Mouse (Mus musculus): ENCODE data around the gene Agtr1a.

Gene Agtr1a

DNA sequence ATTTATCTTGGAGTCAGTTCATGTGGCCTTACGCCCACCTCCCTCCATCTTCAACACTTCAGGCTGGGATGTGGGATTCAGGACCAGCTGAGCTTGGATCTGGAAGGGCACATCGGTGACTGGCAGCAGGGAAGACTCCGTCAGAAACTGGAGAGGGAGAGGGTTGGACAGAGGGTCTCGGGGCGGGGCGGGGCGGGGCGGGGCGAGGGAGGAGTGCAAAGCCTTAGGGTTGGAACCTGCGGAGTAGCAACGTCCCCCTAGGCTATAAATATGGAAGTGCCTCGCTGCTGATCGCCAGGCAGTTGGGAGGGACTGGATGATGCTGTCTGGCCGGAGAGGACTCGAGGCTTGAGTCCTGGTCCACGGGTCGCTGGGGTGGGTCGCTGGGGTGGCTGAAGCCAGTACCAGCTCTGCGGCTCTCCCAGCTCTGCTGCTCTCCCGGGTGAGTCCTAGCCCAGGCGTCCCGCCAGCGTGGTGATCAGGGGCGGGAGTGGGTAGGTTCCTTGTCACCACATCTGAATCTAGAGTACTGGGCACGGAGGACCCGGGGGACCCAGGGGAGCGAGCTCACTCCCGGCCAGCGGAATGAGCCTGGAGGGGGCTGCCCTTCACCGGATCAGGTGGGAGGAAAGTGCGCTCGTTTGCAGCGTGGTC is at the start of gene Agtr1a:
Gene Agtr1a (plus strand): TSS at position 294 of the 654 bp plus-strand sequence.
- peak; percentile 21 to 33 for DNase-seq

- no peak for DNase-seq
Observed at GRCm38 (mm10) chr13:30310221-30310620, 26.0 kb upstream of the Agtr1a start.

DNA sequence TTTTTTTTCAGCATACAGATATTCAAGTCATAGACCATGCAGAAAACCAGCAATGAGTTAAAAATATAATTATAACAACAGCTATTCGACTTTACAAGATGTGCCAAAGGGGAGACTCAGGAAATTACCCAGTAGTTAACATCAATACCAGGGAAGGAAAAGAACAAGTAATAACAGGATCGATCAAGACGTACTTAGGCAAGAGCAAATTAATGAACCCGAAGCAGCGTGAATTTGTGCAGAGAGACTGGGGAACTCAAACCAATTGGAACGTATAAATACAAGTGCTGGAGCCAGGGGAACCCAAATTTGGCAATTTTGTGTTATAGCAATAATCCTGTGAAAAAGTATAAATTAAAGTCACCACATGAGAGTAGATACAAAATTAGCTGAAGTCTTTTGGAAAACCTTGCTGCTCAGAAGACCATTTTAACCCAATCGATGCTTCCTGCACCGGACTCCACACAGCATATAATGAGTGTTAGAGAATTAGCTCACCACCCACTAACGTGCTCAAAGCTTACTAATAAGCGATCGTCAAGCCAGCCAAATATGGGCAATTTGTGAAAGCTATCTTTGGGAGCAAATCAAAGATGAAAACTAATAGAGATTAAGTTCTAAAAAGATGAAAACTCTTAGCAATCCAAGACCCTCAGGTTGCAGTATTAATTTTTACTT is 11.4 kb upstream of the Agtr1a start:
- no peak for DNase-seq

- no peak for DNase-seq
Observed at GRCm38 (mm10) chr13:30331061-30331460, 5.2 kb upstream of the Agtr1a start.

DNA sequence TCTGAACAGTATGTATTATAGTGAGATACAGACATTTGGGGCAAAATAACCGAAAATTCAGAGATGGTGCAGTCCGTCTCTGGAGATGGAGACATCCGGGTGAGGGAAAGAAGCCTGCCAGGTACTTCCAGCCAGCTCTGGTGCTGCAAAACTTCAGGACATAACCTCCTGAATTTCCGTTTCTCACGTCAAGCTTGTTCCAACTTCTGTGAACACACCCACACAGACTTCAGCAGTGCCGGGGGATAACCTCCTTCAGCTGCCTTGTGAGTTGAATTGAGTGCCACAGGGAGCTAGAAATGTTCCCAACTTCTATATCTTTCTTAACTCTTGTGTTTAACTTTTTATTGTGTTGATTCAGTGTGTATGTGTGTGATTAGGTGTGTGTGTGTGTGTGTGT is 4.4 kb upstream of the Agtr1a start:
- DNase-seq, result no peak

DNA sequence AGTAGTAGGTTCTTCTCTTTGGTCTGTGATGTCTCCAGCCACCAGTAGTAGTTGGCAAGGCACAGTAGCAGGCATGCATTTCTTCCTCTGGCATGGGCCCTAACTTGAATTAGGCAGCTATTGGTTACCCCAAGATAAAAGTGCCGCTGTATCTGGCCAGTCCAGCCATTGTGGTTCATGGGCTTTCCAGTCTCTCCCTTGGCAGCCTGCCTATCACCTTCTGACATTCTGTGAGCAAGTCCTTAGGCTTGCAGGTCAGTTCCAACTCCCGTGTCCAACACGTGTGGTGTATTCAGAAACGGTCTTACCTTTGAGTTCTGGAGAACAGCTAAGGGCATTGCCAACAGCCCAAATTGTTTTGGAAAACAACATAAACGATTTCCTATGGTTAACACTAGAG is 3.7 kb upstream of the Agtr1a start:
- DNase-seq, result no peak

- DNase-seq, result no peak
Observed at GRCm38 (mm10) chr13:30334667-30335066, 1.6 kb upstream of the Agtr1a start.

DNA sequence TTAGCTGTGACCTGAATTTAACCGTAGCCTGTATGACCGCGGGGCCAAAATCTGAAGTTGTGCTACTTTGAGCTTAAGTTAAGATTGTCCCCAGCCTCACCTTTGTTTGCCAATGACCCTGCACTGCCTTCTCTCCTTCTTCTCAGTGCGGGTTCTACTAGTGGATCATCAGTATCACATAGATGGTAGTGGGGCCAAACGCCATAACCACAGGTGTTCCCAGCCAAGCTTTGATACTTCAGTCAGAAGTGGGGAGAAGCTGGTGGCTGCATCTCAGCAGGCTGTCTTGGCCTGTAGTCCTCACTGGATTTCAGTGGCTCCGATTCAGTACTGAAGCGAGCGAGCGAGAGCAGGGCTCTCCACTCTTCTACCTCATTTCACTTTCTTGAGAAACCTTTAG is 672 bp downstream of the Agtr1a start:
- no peak for DNase-seq

DNA sequence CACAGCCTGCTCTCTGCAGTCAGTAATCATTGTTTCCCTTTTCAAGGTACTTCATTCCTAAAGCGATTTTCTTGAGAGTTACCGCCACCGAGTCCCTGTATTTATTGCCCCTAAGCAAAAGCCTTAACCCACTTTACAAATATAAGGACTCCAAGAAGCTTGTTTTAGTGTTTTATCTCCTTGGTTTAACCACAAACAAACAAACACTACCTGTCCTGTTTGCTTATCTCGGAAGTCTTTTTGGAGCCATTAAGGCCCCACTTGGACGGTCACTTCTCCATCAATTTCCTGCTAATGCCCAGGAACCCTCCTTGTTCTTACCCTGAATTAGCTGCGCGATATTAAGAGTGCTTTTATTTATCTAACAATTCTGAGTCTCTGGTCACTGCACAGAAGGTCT is 1.4 kb downstream of the Agtr1a start:
- DNase-seq, result no peak

DNA sequence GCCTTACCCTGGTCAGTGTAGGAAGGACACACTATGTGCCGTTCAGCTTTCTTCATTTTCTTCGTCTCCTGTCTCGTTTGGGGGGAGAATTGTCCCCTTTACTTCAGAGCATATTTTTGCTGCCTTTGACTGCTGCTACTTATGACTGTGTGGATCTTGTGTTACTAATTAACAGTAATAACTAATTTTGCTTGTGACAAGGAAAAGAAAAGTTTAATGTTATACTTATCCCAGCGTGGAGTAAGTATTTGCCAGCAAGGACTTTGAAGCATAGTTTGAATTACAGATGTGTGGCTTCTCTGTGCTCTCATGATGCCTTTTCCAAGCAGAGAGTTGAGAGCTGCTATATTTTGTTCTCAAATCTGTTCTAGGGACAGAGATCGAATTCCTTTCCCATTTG is 2.3 kb downstream of the Agtr1a start:
- DNase-seq, result no peak

DNA sequence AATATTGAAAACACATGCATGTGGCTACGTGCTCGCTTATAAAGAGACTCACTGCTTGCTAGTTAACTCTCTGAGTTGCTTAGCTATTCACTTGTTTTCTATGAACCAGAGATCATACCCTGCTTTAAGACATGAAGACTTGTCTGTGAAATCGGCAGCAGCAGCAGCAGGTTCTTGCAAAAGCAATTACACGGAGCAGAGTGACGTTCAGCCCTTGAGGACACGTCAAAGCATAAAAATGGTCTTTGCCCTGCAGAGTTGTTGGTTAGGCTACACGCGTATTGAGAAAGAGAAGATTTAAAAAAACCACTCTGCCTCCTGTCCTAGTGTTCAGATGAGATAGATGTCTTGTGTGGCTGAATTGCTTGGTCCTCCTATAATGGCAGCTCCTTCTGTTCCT is 3.7 kb downstream of the Agtr1a start:
- DNase-seq, result no peak

DNA sequence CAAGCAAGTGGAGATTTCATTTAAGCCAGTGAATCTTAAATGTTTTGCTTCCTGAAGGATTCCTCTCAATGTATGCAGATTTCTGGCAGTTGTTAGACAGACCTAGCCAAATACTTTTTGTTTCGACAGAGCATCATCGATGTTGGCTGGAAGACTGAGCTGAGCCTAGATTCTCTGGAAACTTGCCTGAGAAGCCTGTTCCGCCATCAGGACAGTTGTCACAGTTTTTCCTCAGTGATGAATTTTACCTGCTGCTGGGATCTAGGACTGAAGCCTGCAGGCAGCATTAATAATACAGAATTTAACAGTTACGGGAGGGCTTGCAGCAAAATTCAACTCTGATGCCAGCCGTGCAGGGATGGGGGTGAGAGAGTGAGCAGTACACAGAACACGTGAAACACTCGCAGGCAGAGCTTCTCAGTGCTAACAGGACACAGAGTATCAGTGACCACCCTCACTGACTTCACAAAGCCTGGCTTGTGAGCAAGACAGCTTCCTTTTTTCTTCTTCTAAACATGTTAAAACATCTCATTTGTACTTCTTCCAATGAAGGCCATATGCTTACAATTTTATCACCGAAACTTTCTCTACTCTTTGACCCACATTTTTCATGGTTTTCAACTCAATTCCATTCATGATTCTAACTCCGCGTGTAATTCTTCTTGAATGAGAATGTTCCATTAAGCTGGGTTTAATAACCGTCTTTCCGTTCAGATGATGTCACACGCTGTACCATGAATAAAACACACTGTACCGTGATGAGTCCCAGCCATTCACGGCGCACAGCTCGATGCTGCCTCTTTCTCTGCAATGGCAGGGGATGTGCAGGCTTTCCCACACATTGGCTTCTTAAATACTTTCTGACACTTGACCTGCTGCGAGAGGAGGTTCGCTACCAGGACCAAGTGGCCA is 6.0 kb downstream of the Agtr1a start:
- no peak for DNase-seq

GRCm38 (mm10) chr13:30345427-30345913 is 9.2 kb downstream of the Agtr1a start:
- no peak for DNase-seq

- no peak for DNase-seq
Observed at GRCm38 (mm10) chr13:30346881-30347280, 10.6 kb downstream of the Agtr1a start.

GRCm38 (mm10) chr13:30348306-30348705 is 12.1 kb downstream of the Agtr1a start:
- DNase-seq, result no peak

- DNase-seq, result no peak
Observed at GRCm38 (mm10) chr13:30351966-30352365, 15.7 kb downstream of the Agtr1a start.

- no peak for DNase-seq
Observed at GRCm38 (mm10) chr13:30354991-30355580, 18.8 kb downstream of the Agtr1a start.

DNA sequence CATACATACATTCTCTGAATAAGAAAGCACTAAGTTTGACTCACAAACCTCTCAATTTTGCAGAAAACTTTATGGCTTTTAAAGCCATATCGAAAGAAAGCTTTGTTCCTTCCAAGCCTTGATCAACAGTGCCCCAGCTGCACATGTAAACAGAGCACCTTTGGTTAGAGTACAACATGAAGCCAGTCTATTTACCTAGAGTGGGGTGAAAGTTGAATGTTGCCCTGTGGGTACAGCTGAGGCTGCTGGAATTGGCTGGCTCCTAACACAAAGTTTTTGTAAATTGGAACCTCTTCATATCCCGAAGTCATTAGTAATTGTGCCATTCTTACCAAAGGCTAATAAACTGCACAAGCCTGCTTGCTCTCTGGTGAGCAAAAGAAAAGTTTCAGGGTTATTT is 19.7 kb downstream of the Agtr1a start:
- no peak for DNase-seq

GRCm38 (mm10) chr13:30358456-30359168 is 22.4 kb downstream of the Agtr1a start:
- DNase-seq, result no peak

GRCm38 (mm10) chr13:30359886-30360285 is 23.6 kb downstream of the Agtr1a start:
- no peak for DNase-seq

- DNase-seq, result no peak
Observed at GRCm38 (mm10) chr13:30361002-30361401, 24.8 kb downstream of the Agtr1a start.

- no peak for DNase-seq
Observed at GRCm38 (mm10) chr13:30362048-30362447, 25.8 kb downstream of the Agtr1a start.

Measured in cerebellum, postnatal 36 days (tissue).